Mouse (Mus musculus) heart, postnatal 14 days (tissue): ENCODE measurements around the gene Trim69. TPM values are rescaled to one million over a fixed set of nuclear protein-coding genes. Genes with fewer than 3 reads are reported as not detected.

Experiments
- DNase-seq, 2 experiments: peaks; one replicate each; pipeline ENCODE4 v3.0.0; 2021 to 2022
- intact Hi-C: fragments of 180-260 bp; cut with DNase I; formaldehyde crosslinking; loops from one replicate; pipeline ENCODE4 v1.15.1; 2025
- long read RNA-seq, 2 experiments: library from polyadenylated mRNA; stranded (forward); transcript quantifications; one replicate each; pipeline ENCODE4 v2.0.0; 2021
- total RNA-seq, 2 experiments: library from RNA; stranded (reverse); gene quantifications; 2 replicates each; pipeline ENCODE4 v1.2.3; 2021

Gene Trim69
- not detected for total RNA-seq
- long read RNA-seq, experiment 1, result 0 reads
- long read RNA-seq, experiment 2, result 0 reads

GRCm38 (mm10) chr2:122160680-122161079, at the start of gene Trim69:
Gene Trim69 (plus strand): TSS chr2:122160700.
- peak; percentile 85 to 93 for DNase-seq
- intact Hi-C loops, result loop anchor here (1.0 kb wide), 1 partner anchor 90 kb away; no protein-coding TSS in a partner anchor

- intact Hi-C loops, result no loop called here
Observed at GRCm38 (mm10) chr2:122116888-122117287, 43.6 kb upstream of the Trim69 start.

GRCm38 (mm10) chr2:122117961-122118958, 42.2 kb upstream of the Trim69 start, which contains the start of gene Spg11:
Gene Spg11 (minus strand): TSS chr2:122118386.
- DNase-seq, result peak; percentile 97 to 98
- intact Hi-C loops, result loop anchor here (2.0 kb wide), 1 partner anchor 29 kb away; the partner anchor contains the start of gene B2m

More at GRCm38 (mm10) chr2:122116888-122117287, 43.6 kb upstream of the Trim69 start:
- DNase-seq, result no peak

GRCm38 (mm10) chr2:122125680-122126572, 34.6 kb upstream of the Trim69 start:
- no peak for DNase-seq
- intact Hi-C loops, result no loop called here

GRCm38 (mm10) chr2:122126765-122127347, 33.6 kb upstream of the Trim69 start:
- no peak for DNase-seq
- intact Hi-C loops, result no loop called here

GRCm38 (mm10) chr2:122127635-122128034, 32.9 kb upstream of the Trim69 start:
- intact Hi-C loops, result no loop called here

GRCm38 (mm10) chr2:122132078-122132477, 28.4 kb upstream of the Trim69 start:
- no peak for DNase-seq
- intact Hi-C loops, result no loop called here

More at GRCm38 (mm10) chr2:122127635-122128034, 32.9 kb upstream of the Trim69 start:
- DNase-seq, result no peak

GRCm38 (mm10) chr2:122132618-122133017, 27.9 kb upstream of the Trim69 start:
- DNase-seq, result no peak
- intact Hi-C loops, result no loop called here

GRCm38 (mm10) chr2:122137839-122138465, 22.5 kb upstream of the Trim69 start:
- no peak for DNase-seq
- intact Hi-C loops, result no loop called here

GRCm38 (mm10) chr2:122140815-122141214, 19.7 kb upstream of the Trim69 start:
- DNase-seq, result no peak
- intact Hi-C loops, result no loop called here

- no peak for DNase-seq
- intact Hi-C loops, result no loop called here
Observed at GRCm38 (mm10) chr2:122141332-122141967, 19.1 kb upstream of the Trim69 start.

- no peak for DNase-seq
- intact Hi-C loops, result no loop called here
Observed at GRCm38 (mm10) chr2:122143111-122143510, 17.4 kb upstream of the Trim69 start.

GRCm38 (mm10) chr2:122145756-122146155, 14.7 kb upstream of the Trim69 start:
- DNase-seq, result no peak

GRCm38 (mm10) chr2:122146687-122147086, 13.8 kb upstream of the Trim69 start:
- intact Hi-C loops, result loop anchor here (2.0 kb wide), 1 partner anchor 28 kb away; the partner anchor contains the start of gene Spg11
- DNase-seq, result no peak

More at GRCm38 (mm10) chr2:122145756-122146155, 14.7 kb upstream of the Trim69 start:
- intact Hi-C loops, result loop anchor here (2.0 kb wide), 1 partner anchor 27 kb away; the partner anchor contains the start of gene Spg11

GRCm38 (mm10) chr2:122147508-122148241, 12.8 kb upstream of the Trim69 start, which contains the start of gene B2m:
Gene B2m (plus strand): TSS chr2:122147686.
- intact Hi-C loops, result loop anchor here (2.0 kb wide), 1 partner anchor 29 kb away; the partner anchor contains the start of gene Spg11
- peak; percentile 93 to 97 for DNase-seq

GRCm38 (mm10) chr2:122148242-122148917, 12.1 kb upstream of the Trim69 start:
- peak; percentile 67 to 75 for DNase-seq

GRCm38 (mm10) chr2:122149316-122149715, 11.2 kb upstream of the Trim69 start:
- DNase-seq, result no peak
- intact Hi-C loops, result no loop called here

More at GRCm38 (mm10) chr2:122148242-122148917, 12.1 kb upstream of the Trim69 start:
- intact Hi-C loops, result no loop called here
